Mouse (Mus musculus) ES-E14 (cell line): Measurements from ENCODE around the gene Dyrk2. TPM values are rescaled to one million over a fixed set of nuclear protein-coding genes. Genes with fewer than 3 reads are reported as not detected.
A peak's percentile ranks its signal among the peaks of the same experiment; 100 is the strongest.

Experiments
- DNase-seq: peaks from one replicate; pipeline ENCODE4 v3.0.0-alpha.2; 2013; ENCODE audit warnings: low read depth, low spot score
- H3K27ac ChIP-seq: 2 replicates; pipeline ENCODE4 v1.5.1; 2012; ENCODE audit warnings: low read depth, mild to moderate bottlenecking, low read length, moderate library complexity, mixed read lengths; ENCODE audit not compliant: poor library complexity, insufficient read depth, severe bottlenecking
- H3K36me3 ChIP-seq: 2 replicates; pipeline ENCODE4 v1.6.1; 2012; ENCODE audit warnings: mild to moderate bottlenecking, low read length, moderate library complexity, mixed read lengths; ENCODE audit not compliant: control insufficient read depth, poor library complexity, insufficient read depth, severe bottlenecking
- H3K4me1 ChIP-seq, 2 experiments: fragments of 150-350 bp in 1 of 2; sonication (generic) in 1 of 2; 2 replicates each; pipeline ENCODE4 v1.6.1; 2012; ENCODE audit warnings: low read length in 2 of 2, mild to moderate bottlenecking in 1 of 2, mixed read lengths in 1 of 2; ENCODE audit not compliant: control insufficient read depth in 2 of 2, insufficient read depth in 2 of 2, poor library complexity in 1 of 2
- H3K4me3 ChIP-seq, 2 experiments: fragments of 150-350 bp in 1 of 2; sonication (generic) in 1 of 2; 2 replicates each; pipeline ENCODE4 v1.5.1; 2012; ENCODE audit warnings: low read length in 2 of 2, low read depth in 1 of 2, mild to moderate bottlenecking in 1 of 2, mixed read lengths in 1 of 2; ENCODE audit not compliant: insufficient read depth in 1 of 2, poor library complexity in 1 of 2, severe bottlenecking in 1 of 2
- H3K9ac ChIP-seq: 2 replicates; pipeline ENCODE4 v1.6.1; 2012; ENCODE audit warnings: low read depth, mild to moderate bottlenecking, low read length, mixed read lengths; ENCODE audit not compliant: poor library complexity, insufficient read depth, severe bottlenecking
- H3K9me3 ChIP-seq: fragments of 150-350 bp; sonication (generic); 2 replicates; pipeline ENCODE4 v1.6.1; 2012; ENCODE audit warnings: low read depth, mild to moderate bottlenecking, low read length; ENCODE audit not compliant: control insufficient read depth, insufficient read depth
- CHD2 ChIP-seq: IDR thresholded peaks from 2 replicates; pipeline ENCODE4 v1.6.1; 2014; ENCODE audit warnings: mild to moderate bottlenecking, low read depth, low read length, inconsistent platforms
- HCFC1 ChIP-seq: IDR thresholded peaks from 2 replicates; pipeline ENCODE4 v1.6.1; 2012; ENCODE audit warnings: low read length, inconsistent platforms, borderline replicate concordance; ENCODE audit not compliant: insufficient read depth
- MAFK ChIP-seq: IDR thresholded peaks from 2 replicates; pipeline ENCODE4 v1.6.1; 2014; ENCODE audit warnings: mild to moderate bottlenecking, low read depth, low read length, inconsistent platforms; ENCODE audit not compliant: insufficient read depth
- ZC3H11A ChIP-seq: IDR thresholded peaks from 2 replicates; pipeline ENCODE4 v1.6.1; 2012; ENCODE audit warnings: low read depth, mild to moderate bottlenecking, inconsistent platforms, low read length, borderline replicate concordance
- ZNF384 ChIP-seq: IDR thresholded peaks from 2 replicates; pipeline ENCODE4 v1.6.1; 2012; ENCODE audit warnings: low read depth, low read length, inconsistent platforms
- in situ Hi-C, 2 experiments: fragments of 600-800 bp; cut with MboI; formaldehyde crosslinking; loops; one replicate each; pipeline ENCODE4 v1.15.1; 2025; ENCODE audit warnings: low sequenced_read_pairs in 2 of 2, inconsistent platforms in 1 of 2; ENCODE audit not compliant: unreplicated experiment in 2 of 2
- total RNA-seq: library from RNA; depleted of rRNA; stranded (reverse); fragments of 300-350 nt; gene quantifications from 2 replicates; pipeline ENCODE4 v1.2.3, GENCODE M21; 2012

Gene Dyrk2
- total RNA-seq, 1 experiment: 12.1 TPM

DNA sequence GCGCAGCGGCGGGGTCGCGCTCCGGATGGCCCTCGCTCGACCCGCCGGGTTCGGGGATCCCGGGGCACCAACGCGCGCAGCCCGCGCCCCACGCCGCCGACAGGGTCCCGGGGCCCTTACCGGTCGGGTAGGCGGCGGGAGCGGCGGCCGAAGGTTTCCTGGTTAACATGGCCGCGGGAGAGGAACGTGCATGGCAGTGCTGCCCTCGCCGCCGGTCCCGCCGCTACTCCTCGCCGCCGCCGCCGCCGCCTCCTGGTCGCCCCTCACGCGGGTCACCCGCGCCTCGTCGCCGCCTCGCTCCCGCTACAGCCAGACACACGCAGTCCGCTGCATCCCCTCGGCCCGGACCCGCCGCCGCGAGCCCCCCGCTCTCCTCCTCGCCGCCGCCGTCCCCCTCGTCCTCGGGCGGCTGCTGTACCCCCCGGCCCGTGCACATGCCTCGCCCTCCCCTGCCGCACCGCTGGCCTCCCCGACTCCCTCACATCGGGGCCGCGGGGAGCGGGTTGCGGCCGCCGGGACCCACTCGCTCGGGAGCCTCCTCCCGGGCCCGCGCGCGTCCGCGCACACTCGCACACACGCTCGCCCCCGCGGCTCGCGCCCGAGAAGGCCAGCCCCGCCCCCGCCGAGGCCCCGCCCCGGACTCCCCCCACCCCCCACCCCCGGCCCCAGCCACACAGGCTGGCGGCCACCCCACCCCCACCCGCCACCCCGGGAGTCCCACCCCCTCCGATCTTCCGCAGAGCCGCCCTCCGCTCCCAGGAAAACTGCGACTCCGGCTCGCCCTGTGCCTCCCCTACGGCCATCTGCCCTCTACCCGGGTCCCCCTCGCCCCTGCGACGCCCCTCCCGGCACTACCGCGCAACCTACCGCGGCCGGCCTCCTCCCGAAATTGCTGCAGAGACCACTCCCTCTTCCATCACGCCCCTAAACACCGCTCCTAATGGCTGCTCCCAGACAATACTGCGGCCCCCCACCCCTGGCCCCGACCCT, 1.1 kb downstream of the Dyrk2 start:
- TF ChIP-seq HCFC1: no peak
- TF ChIP-seq ZC3H11A: no peak
- TF ChIP-seq ZNF384: no peak
- no peak for TF ChIP-seq CHD2
- TF ChIP-seq MAFK: no peak
- DNase-seq: peak; percentile 50
- Histone ChIP-seq H3K9me3 (no peaks in the 10 kb centered on the region), H3K9ac (peak overlapping the region; percentile 88), H3K4me3 (peak overlapping the region; percentile 84 to 93), H3K4me1 (peaks cover 1 to 6% of the 10 kb centered on the region in 2 experiments; a peak in 1 of 4 replicates), H3K27ac (no peak overlapping the region; the same call in 1 of the 2 replicates), H3K36me3 (no peaks in the 10 kb centered on the region; the same call in 1 of the 2 replicates)
- in situ Hi-C loops: no loop called here

DNA sequence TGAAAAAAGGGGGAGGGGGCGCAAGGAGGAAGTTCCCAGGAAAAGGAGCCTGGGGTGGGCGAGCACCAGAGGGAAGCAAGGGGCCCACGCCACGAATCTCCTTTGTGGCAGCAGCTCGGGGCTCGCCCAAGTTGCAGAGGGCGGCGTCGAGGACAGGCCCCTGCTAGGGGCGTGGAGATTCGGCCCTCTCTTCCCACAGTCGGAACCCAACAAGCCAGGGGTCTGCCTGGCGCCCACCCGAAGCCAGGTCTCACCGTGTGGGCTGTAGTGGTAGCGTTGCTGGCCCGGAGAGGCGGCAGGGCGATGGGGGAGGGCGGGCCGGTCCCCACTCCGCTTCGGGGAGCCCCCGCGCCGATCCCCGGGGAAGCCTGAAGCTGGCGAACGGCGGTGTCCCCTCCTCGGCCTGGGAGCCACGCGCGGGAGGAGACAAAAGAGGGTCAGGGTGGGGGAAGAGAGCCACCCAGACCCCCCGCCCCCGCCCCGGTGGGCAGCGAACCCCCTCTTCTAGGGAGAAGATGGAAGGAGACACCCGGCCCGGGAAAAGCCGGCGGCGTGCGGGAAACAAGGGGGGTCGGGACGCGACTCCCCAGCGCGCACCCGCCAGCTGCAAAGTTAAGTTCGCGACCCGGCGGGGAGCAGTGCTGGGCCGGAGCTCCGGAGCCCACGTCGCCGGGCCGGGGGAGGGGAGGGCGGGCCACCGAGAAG, 2.0 kb downstream of the Dyrk2 start:
- no peak for TF ChIP-seq ZNF384
- no peak for TF ChIP-seq MAFK
- no peak for TF ChIP-seq HCFC1
- TF ChIP-seq ZC3H11A: no peak
- no peak for TF ChIP-seq CHD2
- H3K9ac ChIP-seq: peak overlapping the region; percentile 88
- H3K4me3 ChIP-seq: peak overlapping the region; percentile 84 to 93
- peaks cover 1 to 6% of the 10 kb centered on the region in 2 experiments; a peak in 1 of 4 replicates for H3K4me1 ChIP-seq
- in situ Hi-C loops: no loop called here
- no peaks in the 10 kb centered on the region for H3K9me3 ChIP-seq
- H3K36me3 ChIP-seq: no peaks in the 10 kb centered on the region; the same call in 1 of the 2 replicates
- no peak overlapping the region for H3K27ac ChIP-seq
- DNase-seq: no peak

DNA sequence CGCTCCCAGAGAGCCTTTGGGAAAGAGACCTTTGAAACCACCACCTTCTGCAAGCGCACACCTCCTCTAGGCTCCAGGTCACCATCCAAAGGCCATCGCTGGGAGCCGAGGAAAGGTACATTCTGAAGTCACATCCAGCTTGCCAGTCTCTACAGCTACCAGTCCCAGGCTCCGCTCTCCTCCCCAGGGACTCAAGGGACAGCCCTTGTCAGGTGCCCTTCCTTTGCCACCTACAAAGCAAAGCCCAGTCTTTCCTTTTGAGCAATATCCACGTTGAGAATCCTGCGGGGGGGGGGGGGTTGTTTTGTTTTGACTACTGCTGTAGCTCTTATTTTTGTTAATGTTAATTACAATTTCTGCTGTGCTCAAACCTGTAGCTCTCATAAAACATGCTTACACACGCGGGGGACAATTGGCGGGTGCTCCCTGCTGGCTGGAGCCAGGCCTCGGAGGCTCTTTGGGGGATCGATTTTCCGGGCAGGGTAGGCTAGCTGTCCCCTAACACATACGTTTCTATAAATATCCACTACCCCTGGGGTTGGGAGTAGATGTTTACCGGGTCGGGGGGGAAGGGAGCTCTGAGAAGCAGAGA, 2.6 kb downstream of the Dyrk2 start:
- peak overlapping the region; percentile 84 to 93 for H3K4me3 ChIP-seq
- H3K9ac ChIP-seq: peak overlapping the region; percentile 88; the same call in 1 of the 2 replicates
- TF ChIP-seq HCFC1 (no peak), CHD2 (no peak), MAFK (no peak), ZNF384 (no peak), ZC3H11A (no peak)
- in situ Hi-C loops: no loop called here
- H3K36me3 ChIP-seq: no peaks in the 10 kb centered on the region; the same call in 1 of the 2 replicates
- no peak for DNase-seq
- H3K9me3 ChIP-seq: no peaks in the 10 kb centered on the region
- H3K27ac ChIP-seq: no peak overlapping the region
- peaks cover 1 to 6% of the 10 kb centered on the region in 2 experiments; a peak in 1 of 4 replicates for H3K4me1 ChIP-seq

DNA sequence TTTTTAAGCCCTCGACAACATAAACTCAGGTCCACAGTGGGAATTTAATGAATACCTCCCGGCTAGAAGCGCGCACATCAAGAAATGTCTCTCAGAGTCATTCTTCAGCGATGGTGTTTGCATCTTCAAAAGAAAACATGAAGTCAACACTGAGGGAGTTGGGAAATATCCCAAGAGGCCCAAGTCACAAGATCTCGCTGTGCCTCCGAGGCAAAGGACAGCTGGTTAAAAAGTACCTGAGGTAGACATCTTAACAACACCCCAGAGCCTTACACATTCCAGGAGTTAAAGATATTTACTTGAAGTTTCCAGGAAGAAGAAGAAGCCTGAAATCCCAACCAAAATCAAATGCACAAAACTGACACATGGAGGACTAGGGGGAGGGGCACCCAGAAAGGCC, 5.0 kb downstream of the Dyrk2 start:
- no peak overlapping the region for H3K9ac ChIP-seq
- no peak overlapping the region for H3K4me3 ChIP-seq
- H3K9me3 ChIP-seq: no peaks in the 10 kb centered on the region
- H3K4me1 ChIP-seq: 0 out of 4 replicates have a peak, but pooled peaks cover 0 to under 1% of the 10 kb centered on the region in 2 experiments
- in situ Hi-C loops: no loop called here
- H3K36me3 ChIP-seq: peaks cover 13% of the 10 kb centered on the region; the same call in 1 of the 2 replicates
- TF ChIP-seq ZNF384 (no peak), HCFC1 (no peak), MAFK (no peak), CHD2 (no peak), ZC3H11A (no peak)
- DNase-seq: no peak
- H3K27ac ChIP-seq: no peak overlapping the region
